Mouse (Mus musculus): ENCODE results near the gene Rbbp8nl. TPM values are rescaled to one million over a fixed set of nuclear protein-coding genes. Genes with fewer than 3 reads are reported as not detected.

The Rbbp8nl gene
- total RNA-seq, 4 experiments from 2014 or later: not detected

GRCm38 (mm10) chr2:180229129-180229528 is 60.5 kb downstream of the Rbbp8nl start:
- no peak for DNase-seq (ENCODE audit: low spot score in 2 of 2)

GRCm38 (mm10) chr2:180228592-180228991 is 61.1 kb downstream of the Rbbp8nl start:
- no peak for DNase-seq (ENCODE audit: low spot score in 2 of 2)

- DNase-seq (ENCODE audit: low spot score in 2 of 2): no peak
Measured at GRCm38 (mm10) chr2:180228060-180228458, 61.6 kb downstream of the Rbbp8nl start.

Small RNA genes within 50 kb of the gene (microRNA-seq; reads per million reads assigned to microRNA genes)
- 0 to 0.44 reads per million in 2 experiments for gene Mir3091

Other genes starting within 250 kb of the Rbbp8nl start
- gene Psma7, start 247.4 kb downstream of the Rbbp8nl start, total RNA-seq (2022): 100 to 1,000 TPM; 169 to 186 (median 174) TPM
- gene Ss18l1, start 247.4 kb downstream of the Rbbp8nl start, total RNA-seq (2022): 10 to 100 TPM; 37.1 to 40.6 (median 38.9) TPM
- gene Mtg2, start 219.3 kb downstream of the Rbbp8nl start, total RNA-seq (2022): 10 to 100 TPM; 14.8 to 18.1 (median 16.8) TPM
- 100 to 1,000 TPM in 3 of 4 experiments, 10 to 100 TPM in 1; 95.0 to 129 (median 126) TPM for gene Hrh3, start 185.4 kb downstream of the Rbbp8nl start, total RNA-seq (2022)
- gene Osbpl2, start 170.6 kb downstream of the Rbbp8nl start, total RNA-seq (2022): 10 to 100 TPM; 56.0 to 59.0 (median 58.3) TPM
- 100 to 1,000 TPM; 107 to 109 (median 108) TPM for gene Adrm1, start 118.4 kb downstream of the Rbbp8nl start, total RNA-seq (2022)
- gene Lama5, start 64.0 kb downstream of the Rbbp8nl start, total RNA-seq (2022): 10 to 100 TPM in 1 of 4 experiments, 1 to 10 TPM in 3; 5.9 to 11.1 (median 7.3) TPM
- gene Rps21, start 32.5 kb downstream of the Rbbp8nl start, total RNA-seq (2022): 100 to 1,000 TPM; 616 to 845 (median 743) TPM
- gene Cables2, start 16.4 kb downstream of the Rbbp8nl start, total RNA-seq (2022): 10 to 100 TPM; 27.2 to 31.6 (median 27.7) TPM
- gene Gata5, start 44.8 kb upstream of the Rbbp8nl start, total RNA-seq (2022): not detected
- 1 to 10 TPM; 1.8 to 3.6 (median 2.9) TPM for gene Slco4a1, start 166.4 kb upstream of the Rbbp8nl start, total RNA-seq (2022)
- gene Ntsr1, start 210.1 kb upstream of the Rbbp8nl start, total RNA-seq (2022): 1 to 10 TPM; 6.4 to 9.2 (median 7.2) TPM